Comparison of ENCODE assay signal across 29 mouse cellular contexts in the genomic region with DNA sequence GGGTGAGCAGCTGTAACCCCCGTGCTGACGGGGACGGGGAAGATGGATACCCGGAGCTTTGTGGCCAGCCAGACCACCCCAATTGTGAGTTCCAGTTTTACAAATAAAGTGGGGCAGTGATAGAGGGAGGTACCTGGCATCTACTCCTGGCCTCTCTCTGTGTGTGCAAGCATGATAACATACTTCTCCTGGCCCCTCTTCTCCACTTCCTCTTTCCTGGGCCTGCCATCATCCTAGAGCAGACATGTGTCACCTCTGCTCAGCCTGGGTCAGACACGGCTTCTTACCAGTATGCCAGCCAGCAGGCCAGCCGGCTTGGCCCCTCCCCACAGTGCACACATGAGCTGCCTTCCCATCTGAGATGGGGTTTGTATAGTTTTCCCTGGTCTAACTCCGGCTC.
DNase-seq lines count a peak whose midpoint lies in the region; ATAC-seq and TF ChIP-seq lines count a peak whose summit lies in the region.
"Had no signal": no experiment of that assay in that cellular context is flagged by ENCODE, and none has a peak within 500 bp of the region (broad histone marks: within the 10 kb centered on the region; RNA-seq: fewer than 3 reads in every experiment).

No protein-coding gene starts in this region.

- H3K9ac ChIP-seq in CH12.LX (ENCODE audit: insufficient read depth, low read depth): no peak overlapping the region
- no peak overlapping the region for H3K9ac ChIP-seq in liver, embryonic 13.5 days
- H3K9ac ChIP-seq in intestine, embryonic 15.5 days: no peak overlapping the region
- H3K9ac ChIP-seq: embryonic facial prominence, embryonic 15.5 days; heart, embryonic 12.5 days; hindbrain, embryonic 15.5 days; limb, embryonic 15.5 days; midbrain, embryonic 15.5 days had no signal

- TF ChIP-seq EP300 in CH12.LX (IDR thresholded peaks at IDR 0.05; ENCODE audit: low read length): no peak

- H3K79me2 ChIP-seq in CH12.LX (replicated peaks; ENCODE audit: control insufficient read depth, extremely low read depth, insufficient read depth, poor library complexity, severe bottlenecking): no peaks in the 10 kb centered on the region

- no peak overlapping the region for H3K27ac ChIP-seq in CH12.LX (ENCODE audit: insufficient read depth, low read depth)
- H3K27ac ChIP-seq in liver, embryonic 13.5 days: no peak overlapping the region
- H3K27ac ChIP-seq in intestine, embryonic 15.5 days: no peak overlapping the region
- H3K27ac ChIP-seq: embryonic facial prominence, embryonic 10.5 days; embryonic facial prominence, embryonic 15.5 days; hindbrain, embryonic 10.5 days; hindbrain, embryonic 15.5 days; layer of hippocampus, adult 2 months; limb, embryonic 10.5 days; limb, embryonic 15.5 days; midbrain, embryonic 10.5 days; midbrain, embryonic 15.5 days had no signal

- H3K4me3 ChIP-seq in CH12.LX (replicated peaks in 1 of 3; ENCODE audit: low read depth in 2 of 3, low read length in 2 of 3, poor library complexity in 1 of 3): no peak overlapping the region
- H3K4me3 ChIP-seq in liver, embryonic 13.5 days (replicated peaks): no peak overlapping the region
- H3K4me3 ChIP-seq in intestine, embryonic 15.5 days (replicated peaks): no peak overlapping the region
- H3K4me3 ChIP-seq: embryonic facial prominence, embryonic 10.5 days; embryonic facial prominence, embryonic 15.5 days; heart, embryonic 12.5 days; hindbrain, embryonic 10.5 days; hindbrain, embryonic 15.5 days; layer of hippocampus, adult 2 months; limb, embryonic 10.5 days; limb, embryonic 15.5 days; midbrain, embryonic 10.5 days; midbrain, embryonic 15.5 days had no signal

- peak; percentile 26; the same call in 1 of the 2 replicates for ATAC-seq in liver, embryonic 13.5 days (ENCODE audit: low read depth)
- ATAC-seq in erythroid progenitor cell, adult 5-6 weeks (replicated peaks; ENCODE audit: low FRiP score, poor library complexity, severe bottlenecking): no peak
- ATAC-seq in intestine, embryonic 15.5 days: no peak
- ATAC-seq: forebrain, embryonic 14.5 days; lung, postnatal 0 days; midbrain, embryonic 15.5 days had no signal

- peaks cover 68% of the 10 kb centered on the region for H3K27me3 ChIP-seq in CH12.LX (replicated peaks)
- H3K27me3 ChIP-seq in liver, embryonic 13.5 days: no peaks in the 10 kb centered on the region
- no peaks in the 10 kb centered on the region for H3K27me3 ChIP-seq in intestine, embryonic 15.5 days (replicated peaks)
- H3K27me3 ChIP-seq: embryonic facial prominence, embryonic 15.5 days; heart, embryonic 12.5 days; hindbrain, embryonic 15.5 days; limb, embryonic 15.5 days; midbrain, embryonic 15.5 days had no signal

- H3K4me1 ChIP-seq in CH12.LX (ENCODE audit: control insufficient read depth in 1 of 2, insufficient read depth in 2 of 2): peaks cover 3 to 8% of the 10 kb centered on the region in 2 experiments
- no peaks in the 10 kb centered on the region for H3K4me1 ChIP-seq in liver, embryonic 13.5 days (replicated peaks)
- H3K4me1 ChIP-seq in intestine, embryonic 15.5 days (replicated peaks): 0 out of 2 replicates have a peak, but pooled peaks cover 2% of the 10 kb centered on the region
- H3K4me1 ChIP-seq: embryonic facial prominence, embryonic 10.5 days; embryonic facial prominence, embryonic 15.5 days; limb, embryonic 10.5 days; limb, embryonic 15.5 days had no signal

- in situ Hi-C loops in CH12.LX (cut with MboI; ENCODE audit: low pct_ligation_motif_present, low pct_unique_long_range_greater_than_20kb, low sequenced_read_pairs): no loop called here

- TF ChIP-seq POLR2A in CH12.LX (IDR thresholded peaks at IDR 0.05; ENCODE audit: low read depth, low read length): no peak

- no peak for TF ChIP-seq RAD21 in CH12.LX (IDR thresholded peaks at IDR 0.05; ENCODE audit: low read depth, low read length)

- H3K9me3 ChIP-seq in CH12.LX (replicated peaks; ENCODE audit: low read length): no peaks in the 10 kb centered on the region
- H3K9me3 ChIP-seq in liver, embryonic 13.5 days (replicated peaks): no peaks in the 10 kb centered on the region
- H3K9me3 ChIP-seq in intestine, embryonic 15.5 days: no peaks in the 10 kb centered on the region
- H3K9me3 ChIP-seq: embryonic facial prominence, embryonic 10.5 days; embryonic facial prominence, embryonic 15.5 days; heart, embryonic 12.5 days; hindbrain, embryonic 10.5 days; hindbrain, embryonic 15.5 days; limb, embryonic 10.5 days; limb, embryonic 15.5 days; midbrain, embryonic 10.5 days; midbrain, embryonic 15.5 days had no signal

- H3K4me2 ChIP-seq in CH12.LX (ENCODE audit: insufficient read depth, low read depth, poor library complexity, severe bottlenecking): no peak overlapping the region
- H3K4me2 ChIP-seq in liver, embryonic 13.5 days: no peak overlapping the region
- H3K4me2 ChIP-seq in intestine, embryonic 15.5 days (replicated peaks): no peak overlapping the region
- H3K4me2 ChIP-seq: embryonic facial prominence, embryonic 15.5 days; heart, embryonic 12.5 days; hindbrain, embryonic 15.5 days; limb, embryonic 15.5 days; midbrain, embryonic 15.5 days had no signal

- dilution Hi-C loops in CH12.LX (cut with MboI; ENCODE audit: extremely low pct_ligation_motif_present, extremely low pct_unique_long_range_greater_than_20kb, low sequenced_read_pairs): no loop called here

- no peaks in the 10 kb centered on the region for H3K36me3 ChIP-seq in CH12.LX (replicated peaks in 1 of 2; ENCODE audit: control insufficient read depth in 1 of 2, insufficient read depth in 1 of 2, low read length in 1 of 2)
- H3K36me3 ChIP-seq in liver, embryonic 13.5 days: no peaks in the 10 kb centered on the region
- no peaks in the 10 kb centered on the region for H3K36me3 ChIP-seq in intestine, embryonic 15.5 days
- H3K36me3 ChIP-seq: embryonic facial prominence, embryonic 10.5 days; embryonic facial prominence, embryonic 15.5 days; heart, embryonic 12.5 days; limb, embryonic 10.5 days; limb, embryonic 15.5 days; midbrain, embryonic 10.5 days; midbrain, embryonic 15.5 days had no signal

- WGBS in liver, embryonic 13.5 days (ENCODE audit: insufficient replicate concordance): 14% methylated on average over 7 of the region's 7 CpGs
- WGBS in intestine, embryonic 15.5 days: 79% methylated on average over 7 of the region's 7 CpGs

- DNase-seq in CH12.LX (ENCODE audit: extremely low read depth): peak; percentile 45
- peak; percentile 8 for DNase-seq in c-Kit-positive CD71-negative TER-119-negative erythroid progenitor cells, embryonic 14.5 days (ENCODE audit: low read depth)
- DNase-seq in liver, embryonic 13.5 days: no peak
- DNase-seq in right cerebral cortex, postnatal 25 days: no peak
- no peak for DNase-seq in heart, adult 8-10 months (ENCODE audit: low spot score)
- DNase-seq: adrenal gland, postnatal 25 days; cerebellum, adult 2 months; cerebellum, postnatal 14 days; gastrocnemius, postnatal 25 days; heart, adult 18-20 months; kidney, adult 2 months; kidney, postnatal 36 days; lung, adult 18-20 months; lung, postnatal 4 days; thymus, postnatal 4 days had no signal

- no peak for TF ChIP-seq CTCF in CH12.LX (conservative IDR thresholded peaks at IDR 0.05 in 1 of 2, IDR thresholded peaks at IDR 0.05 in 1 of 2; ENCODE audit: low read depth in 2 of 2, low read length in 2 of 2)

TF ChIP-seq in CH12.LX, 34 proteins besides CTCF, POLR2A, EP300 and RAD21:
- no peak for TF ChIP-seq TBP (conservative IDR thresholded peaks at IDR 0.05; ENCODE audit: low read depth, low read length)
- TF ChIP-seq GABPA (IDR thresholded peaks at IDR 0.05; ENCODE audit: insufficient replicate concordance, low read depth, low read length): no peak
- TF ChIP-seq BHLHE40 (IDR thresholded peaks at IDR 0.05; ENCODE audit: low read depth, low read length): no peak
- no peak for TF ChIP-seq UBTF (IDR thresholded peaks at IDR 0.05; ENCODE audit: low read depth, low read length)
- no peak for TF ChIP-seq ZMIZ1 (IDR thresholded peaks at IDR 0.05; ENCODE audit: low read depth, low read length)
- no peak for TF ChIP-seq ZC3H11A (IDR thresholded peaks at IDR 0.05; ENCODE audit: low read depth, low read length)
- TF ChIP-seq USF2 (conservative IDR thresholded peaks at IDR 0.05; ENCODE audit: low read depth, low read length): no peak
- TF ChIP-seq ZNF384 (IDR thresholded peaks at IDR 0.05; ENCODE audit: low read depth, low read length): no peak
- TF ChIP-seq ETS1 (conservative IDR thresholded peaks at IDR 0.05; ENCODE audit: low read depth, low read length): no peak

Comparison
In these comparisons a context has a peak if more than half of its experiments do, and no peak if none do; other contexts are left out.
1. DNase-seq: peak in CH12.LX (single experiment) and c-Kit-positive CD71-negative TER-119-negative erythroid progenitor cells, embryonic 14.5 days (single experiment); none in liver, embryonic 13.5 days (single experiment), right cerebral cortex, postnatal 25 days (single experiment) and heart, adult 8-10 months (single experiment).